Mouse (Mus musculus): ENCODE data around the gene Prn.

The Prn gene

GRCm38 (mm10) chr2:131909683-131910572 lies at the start of gene Prn, which contains the start of gene Prnp:
Gene Prn, plus strand, starts transcription at chr2:131909957.
Gene Prnp, plus strand, starts transcription at chr2:131909928.
- peak; percentile 74 to 85 for DNase-seq (ENCODE audit: low spot score in 2 of 2)

DNA sequence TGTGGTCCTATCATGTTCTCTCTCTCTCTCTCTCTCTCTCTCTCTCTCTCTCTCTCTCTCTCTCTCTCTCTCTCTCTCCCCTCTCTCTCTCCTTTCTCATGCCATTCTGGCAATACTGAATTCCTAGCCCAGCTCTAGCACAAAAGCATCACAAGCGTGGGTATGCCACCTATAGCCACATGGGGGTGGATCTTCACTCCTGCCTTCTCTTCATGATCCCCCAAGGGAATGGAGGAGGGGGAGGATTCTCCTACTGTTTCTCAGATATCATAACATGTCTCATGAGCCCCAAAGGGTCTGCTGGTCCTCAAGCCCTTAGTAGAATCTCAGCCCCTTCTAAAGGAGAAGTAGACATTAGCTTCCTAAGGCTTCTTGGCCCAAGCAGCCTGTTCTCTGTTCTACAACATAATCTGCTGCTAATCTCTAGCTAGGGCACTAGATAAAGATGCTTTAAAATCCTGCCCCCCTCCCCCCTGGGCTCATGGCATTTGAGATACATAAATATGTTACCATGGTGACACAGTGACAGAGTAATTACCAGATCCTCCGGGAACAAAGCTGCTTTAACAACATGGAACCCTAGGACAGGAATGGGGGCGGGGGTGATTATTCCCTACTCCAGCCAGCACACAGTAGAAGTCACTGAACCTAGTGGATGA lies 47.0 kb upstream of the Prn start:
- no peak for DNase-seq (ENCODE audit: low spot score in 2 of 2)

DNA sequence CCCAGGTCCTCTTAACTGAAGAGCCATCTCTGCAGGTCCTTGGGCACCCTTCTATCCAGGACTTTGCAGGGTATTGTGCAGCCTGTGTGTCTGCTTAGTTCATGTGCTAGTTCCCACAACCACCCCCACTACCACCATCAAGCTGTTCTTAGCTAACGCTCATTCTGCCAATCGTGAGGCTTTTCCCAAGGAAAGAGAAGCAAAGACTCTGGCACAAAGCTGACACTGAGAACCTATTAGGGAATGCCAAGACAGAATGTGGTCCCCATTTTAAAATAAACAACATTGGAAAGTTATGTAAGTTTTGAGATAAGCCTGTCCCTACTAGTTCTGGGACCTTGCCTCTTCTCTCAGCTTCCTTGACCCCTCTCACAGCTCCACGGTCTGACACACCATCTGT lies 46.3 kb upstream of the Prn start:
- DNase-seq (ENCODE audit: low spot score in 2 of 2): no peak

DNA sequence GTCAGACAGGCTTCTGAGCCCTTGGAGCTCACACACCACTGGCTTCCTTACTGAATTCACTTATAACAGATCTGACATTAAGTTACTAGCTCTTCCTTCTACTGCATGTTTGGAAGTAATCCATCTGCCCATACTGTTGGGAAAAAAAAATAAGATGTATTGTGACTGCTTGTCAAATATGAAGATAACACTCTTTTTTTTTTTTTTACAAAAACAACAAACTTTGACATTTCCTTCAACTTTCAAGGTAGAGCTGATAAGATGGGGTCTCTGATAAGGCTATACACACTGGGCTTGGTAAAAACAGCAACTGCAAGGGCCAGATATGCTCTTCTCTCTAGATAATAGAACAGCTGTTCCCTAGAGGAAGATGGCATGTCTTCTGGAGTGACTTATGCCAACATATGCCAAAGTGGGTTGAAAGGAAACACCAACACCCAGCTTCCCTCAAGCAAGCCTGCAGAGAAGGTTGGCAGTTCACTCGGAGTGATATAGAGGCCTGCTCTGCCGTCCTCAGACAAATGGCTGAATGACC lies 45.4 kb upstream of the Prn start:
- no peak for DNase-seq (ENCODE audit: low spot score in 2 of 2)

GRCm38 (mm10) chr2:131866676-131867075 lies 43.1 kb upstream of the Prn start:
- no peak for DNase-seq (ENCODE audit: low spot score in 2 of 2)

GRCm38 (mm10) chr2:131868983-131869382 lies 40.8 kb upstream of the Prn start:
- no peak for DNase-seq (ENCODE audit: low spot score in 2 of 2)

- DNase-seq (ENCODE audit: low spot score in 2 of 2): no peak
These were observed 36.4 kb upstream of the Prn start for GRCm38 (mm10) chr2:131873376-131873775.

DNA sequence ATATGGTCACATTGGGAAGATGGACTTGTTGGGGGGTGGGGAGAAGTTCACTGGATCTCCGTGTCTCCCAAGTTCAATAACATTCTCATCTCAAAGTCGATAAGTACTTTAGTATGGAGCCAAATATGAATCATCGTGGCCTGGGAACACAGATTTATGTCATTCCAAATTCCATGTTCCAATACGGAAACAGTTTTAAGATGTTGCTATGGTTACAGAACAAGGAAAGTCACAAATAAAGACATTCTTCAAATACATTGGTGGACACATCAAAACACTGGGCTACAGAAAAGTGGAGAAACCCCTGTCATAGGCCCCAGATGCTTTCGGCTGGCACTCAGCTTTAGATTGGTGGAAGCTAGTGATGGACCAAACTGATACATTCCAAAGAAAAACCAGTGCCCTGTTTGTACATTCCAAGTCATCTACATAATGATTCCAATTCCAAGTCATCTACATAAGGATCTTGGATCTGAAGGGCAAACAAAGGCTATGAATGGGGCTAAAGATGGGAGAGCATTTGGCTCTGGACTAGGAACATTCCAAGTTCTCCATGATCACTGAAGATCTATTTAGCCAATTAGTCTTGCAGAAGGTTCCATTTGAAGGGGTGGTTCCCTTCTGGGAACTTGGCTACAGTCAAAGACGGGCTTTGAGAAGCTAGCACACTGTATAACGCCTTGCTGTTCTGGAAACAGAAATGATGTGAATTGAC lies 33.0 kb upstream of the Prn start:
- no peak for DNase-seq (ENCODE audit: low spot score in 2 of 2)

GRCm38 (mm10) chr2:131881766-131882165 lies 28.0 kb upstream of the Prn start:
- no peak for DNase-seq (ENCODE audit: low spot score in 2 of 2)

DNA sequence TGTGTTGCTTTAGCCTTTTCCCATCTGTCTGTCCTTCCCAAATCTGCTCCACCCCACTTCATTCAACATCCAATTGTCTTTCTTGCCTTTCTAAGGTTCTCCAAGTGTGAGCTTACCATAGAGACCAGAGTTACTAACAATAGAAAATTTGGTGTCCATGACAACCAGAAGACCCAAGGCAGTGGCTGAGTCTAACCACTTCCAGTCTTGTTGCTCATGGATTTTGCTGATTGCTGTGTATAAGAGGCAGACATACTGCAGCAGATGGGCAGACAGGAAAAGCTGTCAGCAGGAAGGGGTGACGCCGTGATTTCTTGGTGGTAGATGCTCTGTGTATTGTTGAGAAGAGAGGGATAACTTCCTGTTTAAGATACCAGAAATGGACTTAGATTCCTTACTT lies 26.6 kb upstream of the Prn start:
- DNase-seq (ENCODE audit: low spot score in 2 of 2): no peak

- no peak for DNase-seq (ENCODE audit: low spot score in 2 of 2)
These were observed 23.1 kb upstream of the Prn start for GRCm38 (mm10) chr2:131886503-131887160.

GRCm38 (mm10) chr2:131888233-131888632 lies 21.5 kb upstream of the Prn start:
- DNase-seq (ENCODE audit: low spot score in 2 of 2): no peak

DNA sequence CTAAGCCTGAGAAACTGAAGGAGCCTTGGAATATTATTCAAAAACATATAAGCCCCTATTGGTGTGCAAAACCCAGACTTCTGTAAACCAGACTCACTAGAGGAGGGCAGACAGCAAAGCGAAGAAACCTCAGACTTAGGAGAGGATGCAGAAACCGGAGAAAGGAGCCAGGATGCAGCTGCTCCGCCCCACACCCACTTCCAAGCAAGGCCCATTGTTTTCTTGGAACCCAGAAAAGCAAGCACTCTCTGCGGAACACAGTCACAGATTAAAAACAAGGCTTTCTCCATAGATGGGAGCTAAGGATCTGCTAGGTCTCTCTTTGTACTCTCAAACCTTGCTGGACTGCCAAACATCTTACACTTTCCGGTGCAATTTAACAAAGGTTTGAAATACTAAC lies 17.2 kb upstream of the Prn start:
- DNase-seq (ENCODE audit: low spot score in 2 of 2): no peak

- DNase-seq (ENCODE audit: low spot score in 2 of 2): no peak
These were observed 14.7 kb upstream of the Prn start for GRCm38 (mm10) chr2:131895106-131895505.

DNA sequence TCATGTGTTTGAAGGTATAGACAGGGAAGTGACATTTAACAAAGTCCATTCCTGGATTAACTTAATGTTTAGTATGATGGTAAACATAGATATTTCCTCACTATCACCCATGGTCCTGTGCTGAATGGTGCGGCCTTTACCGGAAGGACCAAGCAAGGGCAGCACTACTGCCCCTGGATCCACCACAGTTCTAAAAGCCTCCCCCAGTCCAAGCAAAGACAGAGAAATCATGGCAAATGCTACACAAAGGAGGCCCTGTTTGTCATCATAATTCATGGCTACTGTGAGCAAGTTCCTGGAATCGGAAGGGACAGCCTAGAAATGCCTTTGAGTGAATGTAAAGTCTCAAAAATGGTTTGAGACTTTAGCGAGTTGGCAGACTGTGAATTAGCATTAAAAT lies 13.7 kb upstream of the Prn start:
- no peak for DNase-seq (ENCODE audit: low spot score in 2 of 2)

GRCm38 (mm10) chr2:131897336-131898109 lies 12.2 kb upstream of the Prn start:
- no peak for DNase-seq (ENCODE audit: low spot score in 2 of 2)

DNA sequence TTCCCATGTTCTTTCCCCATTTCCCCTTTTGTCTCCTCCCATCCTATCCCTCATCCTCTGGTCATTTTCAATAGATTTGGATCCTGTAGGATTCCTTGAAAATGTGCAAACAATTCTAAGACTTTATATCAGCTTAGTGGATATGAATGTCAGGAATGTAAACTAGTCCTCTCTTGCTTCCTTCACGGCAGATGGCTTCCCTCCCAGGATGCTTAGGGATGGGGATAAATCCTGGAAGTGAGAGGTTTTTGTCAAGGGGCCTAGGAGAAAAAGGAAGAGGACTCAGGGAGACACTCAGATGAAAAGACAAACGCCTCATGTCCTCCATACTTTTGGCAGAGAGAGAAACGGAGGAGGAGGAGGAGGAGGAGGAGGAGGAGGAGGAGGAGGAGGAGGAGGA lies 7.3 kb upstream of the Prn start:
- DNase-seq (ENCODE audit: low spot score in 2 of 2): no peak

DNA sequence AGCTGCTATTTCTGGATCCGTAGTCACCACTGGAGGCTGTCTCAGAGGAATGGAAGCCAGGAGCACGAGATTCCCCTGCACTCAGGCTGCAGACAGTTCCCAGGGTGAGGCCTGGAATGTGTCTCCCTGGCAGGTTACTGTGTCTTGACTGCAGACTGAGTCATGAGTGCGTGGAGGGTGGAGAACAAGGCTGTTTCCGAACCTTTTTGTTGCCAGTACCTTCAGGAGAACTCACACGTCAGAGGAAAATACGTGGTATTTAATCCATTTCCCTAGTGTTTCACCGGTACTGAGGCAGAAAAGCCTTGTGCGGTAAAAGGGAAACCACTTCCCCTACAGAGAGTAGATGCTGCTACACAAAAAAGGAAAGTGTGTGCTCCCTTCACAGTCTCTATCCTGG lies 6.9 kb upstream of the Prn start:
- DNase-seq (ENCODE audit: low spot score in 2 of 2): peak in 1 of 2 experiments; percentile 68

GRCm38 (mm10) chr2:131905025-131905424 lies 4.7 kb upstream of the Prn start:
- no peak for DNase-seq (ENCODE audit: low spot score in 2 of 2)

DNA sequence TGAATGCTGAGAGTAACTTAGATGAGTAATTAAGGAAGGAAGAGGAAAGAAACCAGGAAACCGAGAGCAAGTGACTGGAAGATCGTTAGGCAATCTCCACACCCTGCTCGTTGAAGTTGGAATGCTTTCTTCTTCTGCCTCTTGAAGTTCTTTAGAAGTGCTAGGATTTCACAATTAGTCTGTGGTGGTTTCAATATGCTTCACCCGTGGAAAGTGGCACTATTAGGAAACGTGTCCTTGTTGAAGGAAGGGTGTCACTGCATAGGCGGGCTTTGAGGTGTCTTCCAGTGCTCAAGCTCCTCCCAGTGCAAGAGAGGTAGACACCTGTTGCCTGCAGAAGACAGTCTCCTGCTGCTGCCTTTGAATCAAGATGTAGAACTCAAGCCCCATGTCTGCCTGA lies 4.0 kb upstream of the Prn start:
- DNase-seq (ENCODE audit: low spot score in 2 of 2): no peak

DNA sequence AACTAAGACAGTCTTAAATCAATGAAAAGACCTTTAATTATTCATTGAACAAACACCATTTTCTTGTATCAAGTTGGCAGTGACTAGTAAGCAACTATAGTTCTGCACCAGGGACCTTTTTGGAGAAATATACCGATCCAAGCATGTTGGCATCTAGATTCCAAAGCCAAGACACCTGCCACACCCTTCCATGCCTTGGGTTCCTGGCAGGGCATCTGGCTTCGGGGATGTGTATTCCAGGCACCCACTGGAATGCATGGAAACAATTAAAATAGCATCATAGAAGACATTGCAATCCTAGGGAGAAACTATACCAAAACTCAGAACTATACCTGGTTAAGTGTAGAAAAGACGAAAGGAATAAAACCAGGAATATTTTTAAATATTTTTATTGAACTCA lies 3.5 kb upstream of the Prn start:
- no peak for DNase-seq (ENCODE audit: low spot score in 2 of 2)
